Mouse (Mus musculus) megakaryocyte, embryonic 14.5 days (primary cell): Measurements from ENCODE around the gene Arhgef18.

Source experiments
- FLI1 ChIP-seq: IDR thresholded peaks from 2 replicates; pipeline ENCODE4 v1.6.1; 2012; ENCODE audit warnings: low read length, inconsistent platforms, mixed read lengths
- GATA1 ChIP-seq: IDR thresholded peaks from 3 replicates; pipeline ENCODE4 v1.6.1; 2012; ENCODE audit warnings: mixed read lengths, low read length, inconsistent platforms, borderline replicate concordance

DNA sequence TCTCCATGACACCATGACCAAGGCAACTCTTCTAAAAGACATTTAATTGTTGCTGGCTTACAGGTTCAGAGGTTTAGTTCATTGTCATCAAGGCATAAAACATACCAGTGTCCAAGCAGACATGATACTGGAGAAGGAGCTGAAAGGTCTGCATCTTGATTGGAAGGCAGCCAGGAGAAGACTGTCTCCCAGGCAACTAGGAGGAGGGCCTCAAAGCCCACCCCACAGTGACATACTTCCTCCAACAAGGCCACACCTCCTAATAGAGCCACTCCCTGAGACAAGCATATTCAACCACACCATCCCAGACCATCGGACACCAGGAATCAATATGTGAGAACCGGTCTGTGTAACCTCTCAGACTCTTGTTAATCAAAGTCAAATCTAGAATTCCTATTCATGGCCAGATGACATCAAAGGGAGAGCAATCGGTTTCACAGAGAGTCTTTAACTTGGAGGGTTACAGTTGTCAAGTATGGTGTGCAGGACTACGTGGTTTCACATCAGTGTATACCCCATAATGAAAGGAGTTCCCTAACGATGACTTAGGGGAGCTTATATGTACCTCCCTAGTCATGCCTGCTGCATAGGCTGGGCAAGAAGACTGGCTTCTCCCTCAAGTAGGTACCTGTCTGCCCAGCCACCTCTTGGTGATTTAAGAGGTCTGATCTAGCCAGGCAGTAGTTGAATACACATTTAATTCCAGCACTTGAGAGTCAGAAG lies 46.0 kb upstream of the Arhgef18 start:
- TF ChIP-seq GATA1, result no peak
- TF ChIP-seq FLI1, result no peak
